Mouse (Mus musculus) thymus, postnatal 0 days (tissue): Measurements from ENCODE around the gene Msi2. TPM values are rescaled to one million over a fixed set of nuclear protein-coding genes. Genes with fewer than 3 reads are reported as not detected.

Experiments used
- DNase-seq: peaks from one replicate; pipeline ENCODE4 v3.0.0-alpha.2; 2015; ENCODE audit warnings: low spot score
- polyA plus RNA-seq: library from polyadenylated mRNA; unstranded; fragments of >200 nt; fragmentation: Nextera tagmentation; extraction: Ambion mirVana; gene quantifications from 2 replicates; pipeline ENCODE4 v1.2.1, GENCODE M21; 2015

The Msi2 gene
- polyA plus RNA-seq, 1 experiment from 2014 or later: 23.0 TPM

- DNase-seq: no peak
These were observed 304.0 kb downstream of the Msi2 start for GRCm38 (mm10) chr11:88414157-88414870.

- peak; percentile 52 for DNase-seq
These were observed 305.8 kb downstream of the Msi2 start for GRCm38 (mm10) chr11:88412423-88413094.

- no peak for DNase-seq
These were observed 310.0 kb downstream of the Msi2 start for GRCm38 (mm10) chr11:88408305-88408704.

- DNase-seq: no peak
These were observed 311.9 kb downstream of the Msi2 start for GRCm38 (mm10) chr11:88406408-88406915.

GRCm38 (mm10) chr11:88404816-88405613 is 313.3 kb downstream of the Msi2 start:
- DNase-seq: no peak

GRCm38 (mm10) chr11:88404247-88404677 is 314.1 kb downstream of the Msi2 start:
- peak; percentile 50 for DNase-seq

- no peak for DNase-seq
These were observed 316.0 kb downstream of the Msi2 start for GRCm38 (mm10) chr11:88402290-88402689.

- no peak for DNase-seq
These were observed 317.0 kb downstream of the Msi2 start for GRCm38 (mm10) chr11:88401333-88401732.

GRCm38 (mm10) chr11:88400926-88401325 is 317.4 kb downstream of the Msi2 start:
- DNase-seq: no peak

GRCm38 (mm10) chr11:88400235-88400634 is 318.1 kb downstream of the Msi2 start:
- no peak for DNase-seq

GRCm38 (mm10) chr11:88399431-88399830 is 318.9 kb downstream of the Msi2 start:
- DNase-seq: no peak

- DNase-seq: no peak
These were observed 319.3 kb downstream of the Msi2 start for GRCm38 (mm10) chr11:88399028-88399427.

- DNase-seq: no peak
These were observed 323.0 kb downstream of the Msi2 start for GRCm38 (mm10) chr11:88395076-88395990.

GRCm38 (mm10) chr11:88394341-88395075 is 323.8 kb downstream of the Msi2 start:
- no peak for DNase-seq

GRCm38 (mm10) chr11:88392715-88393114 is 325.6 kb downstream of the Msi2 start:
- DNase-seq: no peak

- DNase-seq: no peak
These were observed 327.0 kb downstream of the Msi2 start for GRCm38 (mm10) chr11:88391181-88391814.

GRCm38 (mm10) chr11:88389530-88389929 is 328.8 kb downstream of the Msi2 start:
- DNase-seq: no peak

- DNase-seq: no peak
These were observed 331.4 kb downstream of the Msi2 start for GRCm38 (mm10) chr11:88386916-88387315.

GRCm38 (mm10) chr11:88382449-88382848 is 335.9 kb downstream of the Msi2 start:
- DNase-seq: no peak
